Mouse (Mus musculus): ENCODE measurements around the gene Marveld2. TPM values are rescaled to one million over a fixed set of nuclear protein-coding genes. Genes with fewer than 3 reads are reported as not detected.

The Marveld2 gene
- total RNA-seq, 2 experiments from 2014 or later, result 1.3 to 1.8 TPM

- DNase-seq (ENCODE audit: low spot score in 2 of 2), result no peak
Measured at GRCm38 (mm10) chr13:100601034-100601433, 15.7 kb downstream of the Marveld2 start.

- no peak for DNase-seq (ENCODE audit: low spot score in 2 of 2)
Measured at GRCm38 (mm10) chr13:100600317-100600716, 16.5 kb downstream of the Marveld2 start.

- DNase-seq (ENCODE audit: low spot score in 2 of 2), result no peak
Measured at GRCm38 (mm10) chr13:100597284-100597683, 19.5 kb downstream of the Marveld2 start.

- DNase-seq (ENCODE audit: low spot score in 2 of 2), result no peak
Measured at GRCm38 (mm10) chr13:100595552-100595885, 21.3 kb downstream of the Marveld2 start.

GRCm38 (mm10) chr13:100594838-100595551 is 21.8 kb downstream of the Marveld2 start:
- no peak for DNase-seq (ENCODE audit: low spot score in 2 of 2)

- peak; percentile 22 to 61 for DNase-seq (ENCODE audit: low spot score in 2 of 2)
Measured at GRCm38 (mm10) chr13:100594041-100594792, 22.6 kb downstream of the Marveld2 start.

GRCm38 (mm10) chr13:100588646-100589045 is 28.1 kb downstream of the Marveld2 start:
- DNase-seq (ENCODE audit: low spot score in 2 of 2), result no peak

- DNase-seq (ENCODE audit: low spot score in 2 of 2), result no peak
Measured at GRCm38 (mm10) chr13:100582144-100582543, 34.6 kb downstream of the Marveld2 start.

GRCm38 (mm10) chr13:100581701-100582100 is 35.1 kb downstream of the Marveld2 start:
- no peak for DNase-seq (ENCODE audit: low spot score in 2 of 2)

- no peak for DNase-seq (ENCODE audit: low spot score in 2 of 2)
Measured at GRCm38 (mm10) chr13:100579951-100580350, 36.8 kb downstream of the Marveld2 start.

- DNase-seq (ENCODE audit: low spot score in 2 of 2), result no peak
Measured at GRCm38 (mm10) chr13:100579220-100579619, 37.6 kb downstream of the Marveld2 start.

GRCm38 (mm10) chr13:100575950-100576349 is 40.8 kb downstream of the Marveld2 start:
- DNase-seq (ENCODE audit: low spot score in 2 of 2), result no peak

- DNase-seq (ENCODE audit: low spot score in 2 of 2), result no peak
Measured at GRCm38 (mm10) chr13:100570713-100571112, 46.1 kb downstream of the Marveld2 start.

- DNase-seq (ENCODE audit: low spot score in 2 of 2), result no peak
Measured at GRCm38 (mm10) chr13:100568359-100568758, 48.4 kb downstream of the Marveld2 start.

GRCm38 (mm10) chr13:100559449-100559848 is 57.3 kb downstream of the Marveld2 start:
- DNase-seq (ENCODE audit: low spot score in 2 of 2), result no peak

GRCm38 (mm10) chr13:100557011-100557410 is 59.8 kb downstream of the Marveld2 start:
- DNase-seq (ENCODE audit: low spot score in 2 of 2), result no peak

GRCm38 (mm10) chr13:100553042-100553437 is 63.7 kb downstream of the Marveld2 start:
- DNase-seq (ENCODE audit: low spot score in 2 of 2), result peak; percentile 7 to 8

GRCm38 (mm10) chr13:100552369-100553041 is 64.3 kb downstream of the Marveld2 start, which contains the start of gene Ocln:
Gene Ocln (minus strand): TSS chr13:100552718.
- peak; percentile 11 to 25 for DNase-seq (ENCODE audit: low spot score in 2 of 2)

- no peak for DNase-seq (ENCODE audit: low spot score in 2 of 2)
Measured at GRCm38 (mm10) chr13:100552009-100552368, 64.8 kb downstream of the Marveld2 start.

GRCm38 (mm10) chr13:100551371-100552008 is 65.3 kb downstream of the Marveld2 start:
- peak; percentile 13 for DNase-seq (ENCODE audit: low spot score in 2 of 2)

- no peak for DNase-seq (ENCODE audit: low spot score in 2 of 2)
Measured at GRCm38 (mm10) chr13:100547269-100547668, 69.5 kb downstream of the Marveld2 start.
